Mouse (Mus musculus) cerebellum, adult 9-10 months (tissue): ENCODE data around the gene Stpg3.

Experiments used
- DNase-seq: peaks from one replicate; pipeline ENCODE4 v3.0.0; 2022

The Stpg3 gene

GRCm38 (mm10) chr2:25234551-25235220, 20.2 kb upstream of the Stpg3 start:
- DNase-seq = no peak

DNA sequence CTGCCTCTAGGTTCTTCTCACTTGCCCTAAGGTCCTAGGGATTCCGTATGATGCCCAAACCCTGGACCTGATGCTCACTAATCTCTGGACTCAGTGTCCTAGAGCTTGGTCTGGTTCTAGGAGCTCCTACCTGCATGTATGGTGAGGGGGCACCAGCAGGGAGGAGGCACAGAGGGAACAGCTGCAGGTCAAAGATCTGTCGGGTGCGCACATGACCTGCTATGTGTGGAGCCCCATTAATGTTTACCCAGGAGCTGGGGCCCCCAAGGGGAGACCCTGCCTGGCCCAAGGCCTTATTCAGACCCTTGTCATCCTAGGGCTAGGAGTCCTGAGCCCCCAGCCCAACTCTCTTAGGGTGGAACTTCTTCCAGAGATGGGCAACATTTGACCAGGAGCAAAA, 19.6 kb upstream of the Stpg3 start, which contains the start of gene Slc34a3:
TSS of gene Slc34a3 (minus strand) at position 315 of the 400 bp plus-strand sequence.
- no peak for DNase-seq

GRCm38 (mm10) chr2:25233421-25233820, 19.0 kb upstream of the Stpg3 start:
- no peak for DNase-seq

- no peak for DNase-seq
Observed at GRCm38 (mm10) chr2:25231038-25231437, 16.6 kb upstream of the Stpg3 start.

GRCm38 (mm10) chr2:25230581-25230980, 16.1 kb upstream of the Stpg3 start:
- no peak for DNase-seq

DNA sequence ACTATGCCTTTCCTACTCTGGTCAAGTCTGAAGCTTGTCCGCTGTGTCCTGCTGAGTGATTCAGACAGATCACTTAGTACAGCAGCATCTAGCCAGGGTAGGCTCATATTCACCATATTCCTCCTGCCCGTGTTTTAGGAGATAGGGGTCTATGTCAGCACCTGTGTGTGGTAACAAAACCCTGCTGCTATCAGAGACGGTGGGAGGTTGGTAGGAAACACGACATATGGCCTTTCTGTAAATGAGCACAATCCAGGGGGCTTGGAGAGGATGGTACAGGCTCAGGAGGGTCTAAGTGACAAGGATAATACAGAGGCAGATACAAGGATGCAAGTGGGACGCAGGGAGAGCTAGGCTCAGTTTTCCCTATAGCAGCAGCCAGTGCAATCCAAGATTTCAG, 15.1 kb upstream of the Stpg3 start:
- DNase-seq = no peak

DNA sequence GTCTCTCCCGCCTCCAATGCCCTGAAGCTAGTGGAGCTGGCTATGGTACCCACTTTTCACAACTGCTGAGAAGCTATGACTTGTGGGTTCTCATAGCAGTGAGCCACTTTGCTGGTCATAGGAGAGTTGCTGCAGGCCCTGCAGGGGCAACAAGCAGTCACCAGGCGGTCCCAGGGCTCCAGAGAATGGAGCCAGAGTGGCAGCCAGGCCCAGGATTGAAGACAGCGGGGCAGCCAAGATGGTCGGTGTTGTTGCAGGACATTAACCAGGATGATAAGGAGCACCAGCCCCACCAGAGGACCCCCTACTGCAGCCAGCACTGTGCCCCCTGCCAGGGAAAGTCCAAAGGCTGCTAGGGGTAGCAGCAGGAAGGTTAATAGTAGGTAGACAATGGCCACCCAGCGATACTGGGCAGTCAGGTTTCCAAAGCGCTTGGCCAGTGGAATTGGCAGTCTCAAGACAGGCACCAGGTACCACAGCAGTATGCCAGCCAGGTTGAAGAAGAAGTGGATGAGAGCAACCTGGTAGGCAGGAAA, 14.6 kb upstream of the Stpg3 start:
- no peak for DNase-seq

GRCm38 (mm10) chr2:25228431-25228889, 14.0 kb upstream of the Stpg3 start:
- DNase-seq = peak; percentile 93

DNA sequence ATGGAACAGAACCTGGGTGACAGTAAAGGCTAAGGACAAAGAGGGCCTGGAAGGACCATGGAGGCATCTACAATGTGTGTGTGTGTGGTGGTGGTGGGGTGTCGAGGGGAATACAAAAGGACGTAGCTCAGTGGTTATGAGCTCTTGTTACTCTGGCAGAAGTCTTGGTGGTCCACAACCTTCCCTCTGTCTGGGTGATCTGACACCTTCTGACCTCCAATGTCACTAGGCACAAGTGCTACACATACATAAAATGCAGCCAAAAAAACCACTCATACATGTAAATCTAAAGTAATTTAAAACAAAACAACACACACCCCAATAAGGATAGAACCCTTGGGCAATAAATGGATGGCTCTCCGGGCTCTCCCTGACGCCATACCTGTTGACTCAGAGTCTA, 13.0 kb upstream of the Stpg3 start:
- DNase-seq = peak; percentile 51

DNA sequence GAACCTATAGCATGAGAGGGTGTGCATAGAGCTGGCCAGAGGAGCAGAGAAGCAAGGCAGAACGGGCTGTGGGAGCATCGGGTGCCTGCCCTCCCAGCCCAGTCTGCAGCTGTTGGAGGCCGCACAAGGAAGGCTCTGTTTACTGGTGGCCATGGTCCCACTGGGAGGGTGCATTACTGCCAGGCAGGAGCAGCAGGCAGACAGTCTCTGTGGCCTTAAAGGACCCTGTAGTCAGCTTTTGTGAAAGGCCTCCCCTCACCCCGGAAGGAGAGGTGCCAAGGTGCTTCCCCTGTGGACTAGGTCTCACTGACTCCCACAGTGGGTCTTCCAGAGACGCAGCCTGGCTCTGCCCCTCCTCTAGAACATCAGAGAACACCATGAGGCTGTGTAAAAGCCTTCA, 12.4 kb upstream of the Stpg3 start:
- DNase-seq = no peak

DNA sequence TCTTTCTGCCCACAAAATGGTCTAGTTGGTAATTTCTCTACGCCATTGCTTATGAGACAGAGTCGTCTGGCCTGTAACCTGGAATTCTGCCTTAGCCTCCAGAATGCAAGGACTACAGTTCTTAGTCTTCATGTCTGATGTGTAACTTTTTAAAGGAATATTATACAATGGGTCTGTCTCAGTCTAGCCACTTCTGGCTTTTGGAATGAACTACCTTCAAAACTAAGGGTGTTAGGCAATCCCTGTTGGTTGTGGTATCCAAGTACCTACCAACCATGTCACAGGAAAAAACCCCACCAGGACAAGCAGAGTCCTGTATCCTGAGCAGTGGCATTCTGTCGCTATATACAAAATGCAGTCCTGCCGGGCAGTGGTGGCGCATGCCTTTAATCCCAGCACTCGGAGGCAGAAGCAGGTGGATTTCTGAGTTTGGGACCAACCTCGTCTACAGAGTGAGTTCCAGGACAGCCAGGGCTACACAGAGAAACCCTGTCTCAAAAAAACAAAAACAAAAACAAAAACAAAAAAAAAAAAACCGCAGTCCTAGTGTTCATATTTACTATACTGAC, 11.5 kb upstream of the Stpg3 start:
- peak; percentile 55 for DNase-seq

DNA sequence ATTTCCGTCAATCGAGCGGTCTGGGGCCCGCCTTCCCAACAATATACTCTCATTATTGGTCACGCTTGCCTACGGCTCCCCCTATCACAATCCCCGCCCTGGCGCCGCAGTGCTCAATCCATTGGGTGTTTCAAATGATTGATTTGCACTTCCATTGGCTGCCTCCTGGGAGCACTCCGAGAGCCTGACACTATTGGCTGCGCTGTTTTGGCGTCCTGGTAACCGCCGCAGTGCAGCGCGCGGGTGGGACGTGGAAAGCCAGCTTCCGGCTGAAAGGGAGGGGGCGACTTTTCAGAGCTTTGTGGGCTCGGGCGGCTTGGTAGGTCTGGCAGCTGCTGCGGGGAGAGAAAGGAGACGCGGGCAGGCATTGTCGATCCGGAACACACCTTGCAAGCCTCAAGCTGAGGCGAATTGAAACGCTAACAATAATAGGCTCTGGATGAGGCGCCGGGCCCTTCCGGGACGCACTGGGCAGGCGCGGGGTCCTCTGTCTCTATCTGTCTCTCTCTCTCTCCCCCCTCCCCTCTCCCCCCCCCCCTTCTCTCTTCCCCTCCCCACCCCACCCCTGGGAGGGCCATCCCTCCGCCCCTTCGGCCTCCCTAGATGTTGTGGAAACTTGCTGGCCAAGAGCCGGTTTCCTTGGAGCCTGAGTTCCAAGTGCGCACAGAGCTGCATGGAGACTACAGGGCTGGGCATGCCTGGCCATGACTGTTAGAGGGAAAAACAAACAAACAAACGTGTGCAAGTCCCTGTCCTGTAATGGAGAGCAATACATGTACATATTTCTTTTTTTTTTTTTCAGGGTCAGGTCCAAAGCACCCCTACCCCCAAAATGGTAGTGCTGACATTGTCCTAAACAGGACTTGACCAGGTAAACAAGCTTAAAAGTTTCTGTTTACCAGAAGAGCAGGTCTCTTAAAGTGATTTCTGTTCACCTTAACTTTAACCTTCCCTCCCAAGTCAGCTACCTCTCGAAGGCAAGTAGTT, 10.6 kb upstream of the Stpg3 start:
- peak; percentile 100 for DNase-seq

DNA sequence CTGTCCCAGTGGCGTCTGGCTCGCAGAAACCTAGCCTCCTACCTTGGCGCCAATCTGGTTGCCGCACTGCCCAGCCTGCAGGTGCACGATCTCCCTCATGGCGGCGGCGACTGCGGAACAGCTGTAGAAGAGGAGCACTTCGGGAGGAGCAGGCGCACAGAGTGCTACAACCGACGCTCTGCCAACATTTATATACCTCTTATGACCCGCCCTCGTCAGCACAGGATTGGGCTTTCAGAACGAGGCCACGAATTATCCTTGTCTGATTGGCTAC, 10.0 kb upstream of the Stpg3 start, which contains the start of gene Tubb4b:
TSS of gene Tubb4b (minus strand) at position 211 of the 274 bp plus-strand sequence.
- DNase-seq = no peak

GRCm38 (mm10) chr2:25223681-25224491, 9.4 kb upstream of the Stpg3 start:
- peak; percentile 79 for DNase-seq

DNA sequence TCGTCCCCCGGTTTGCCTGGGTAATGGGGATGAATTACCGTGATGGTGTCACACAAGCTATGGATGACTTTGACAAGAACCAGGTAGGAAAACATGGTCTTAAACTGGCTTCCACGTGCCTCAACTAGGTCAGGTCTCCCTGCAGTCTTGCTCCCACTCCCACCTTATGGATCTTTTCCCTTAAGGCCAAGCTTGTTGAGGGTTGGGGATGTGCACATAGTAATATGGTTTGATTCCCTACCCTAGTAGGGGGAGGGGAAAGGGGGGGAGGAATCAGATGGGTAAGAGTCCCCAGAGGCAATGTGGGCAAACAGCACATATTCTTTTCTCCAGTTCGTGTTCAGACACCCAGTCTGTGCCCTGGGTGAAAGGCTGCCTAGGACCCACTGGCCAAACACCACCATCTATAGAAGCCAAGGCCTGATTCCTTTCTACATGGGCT, 6.9 kb upstream of the Stpg3 start:
- no peak for DNase-seq

DNA sequence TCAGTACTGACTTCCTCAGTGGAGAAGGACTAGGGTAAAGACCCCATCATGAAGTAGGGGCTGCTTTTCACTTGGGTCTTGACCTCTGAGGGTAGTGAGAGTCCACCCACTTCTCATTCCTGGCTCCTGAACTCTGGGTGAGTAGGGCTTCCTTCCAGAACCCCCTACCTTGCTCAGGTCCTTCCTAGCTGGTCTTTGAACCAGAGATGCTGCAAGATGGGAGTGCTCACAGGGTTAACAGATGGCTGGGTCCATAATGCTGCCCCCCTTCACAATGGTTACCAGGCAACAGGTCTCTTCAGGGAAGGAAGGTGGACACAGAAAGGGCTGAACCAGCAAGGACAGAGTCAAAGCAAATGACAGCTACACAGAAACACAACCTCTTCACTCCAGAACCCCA, 4.0 kb upstream of the Stpg3 start, which contains the start of gene Fam166a:
TSS of gene Fam166a (plus strand) at position 301 of the 400 bp plus-strand sequence.
- DNase-seq = no peak

DNA sequence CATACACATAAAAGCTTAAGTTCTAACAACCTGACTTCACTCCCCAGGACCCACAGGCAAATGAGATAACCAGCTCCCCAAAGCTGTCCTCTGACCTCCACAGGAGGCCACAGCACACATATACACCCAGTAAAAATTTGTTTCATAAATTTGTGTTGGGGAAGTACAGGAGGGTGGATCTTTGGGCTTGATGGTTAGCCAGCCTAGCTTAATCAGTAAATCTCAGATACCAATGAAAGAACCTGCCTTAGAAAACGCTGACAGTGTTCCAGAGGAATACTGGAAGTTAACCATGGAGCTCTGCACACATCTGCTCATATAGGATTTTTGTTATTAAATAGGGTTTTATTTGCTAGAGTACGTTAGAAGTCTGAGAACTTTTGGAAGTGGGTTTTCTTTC, 3.2 kb upstream of the Stpg3 start:
- no peak for DNase-seq

DNA sequence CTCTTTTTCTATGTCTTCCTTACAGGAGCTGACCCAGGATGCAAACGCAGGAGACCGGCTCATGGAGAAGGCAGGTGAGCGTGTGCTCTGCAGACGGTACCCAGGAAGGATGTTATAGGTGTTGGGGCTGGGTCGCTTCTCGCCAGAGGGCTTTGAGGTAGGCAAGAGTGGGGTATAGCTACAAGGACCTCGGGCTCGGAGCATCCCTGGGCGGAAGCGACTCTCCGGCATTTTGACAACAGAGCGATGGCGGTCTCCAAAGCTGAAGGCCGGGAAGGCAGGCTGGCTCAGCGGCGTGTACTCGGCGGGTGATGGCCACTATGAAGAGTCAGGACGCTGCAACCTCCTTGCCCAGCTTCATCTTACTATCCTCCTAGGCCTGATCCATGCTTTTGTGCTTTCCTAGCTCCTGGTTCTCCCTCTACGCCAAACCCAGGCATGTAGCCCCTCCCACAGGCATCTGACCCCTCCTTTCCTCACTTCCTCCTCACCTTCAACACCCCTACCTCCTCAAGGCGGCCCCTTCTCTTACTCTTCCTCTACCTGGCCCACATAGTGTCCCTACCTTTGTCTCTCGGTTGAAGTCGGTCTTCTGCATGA, 1.1 kb downstream of the Stpg3 start:
- no peak for DNase-seq

GRCm38 (mm10) chr2:25211121-25211670, 3.2 kb downstream of the Stpg3 start, which contains the start of gene Nelfb:
TSS of gene Nelfb (minus strand) at chr2:25211489.
- peak; percentile 87 for DNase-seq

DNA sequence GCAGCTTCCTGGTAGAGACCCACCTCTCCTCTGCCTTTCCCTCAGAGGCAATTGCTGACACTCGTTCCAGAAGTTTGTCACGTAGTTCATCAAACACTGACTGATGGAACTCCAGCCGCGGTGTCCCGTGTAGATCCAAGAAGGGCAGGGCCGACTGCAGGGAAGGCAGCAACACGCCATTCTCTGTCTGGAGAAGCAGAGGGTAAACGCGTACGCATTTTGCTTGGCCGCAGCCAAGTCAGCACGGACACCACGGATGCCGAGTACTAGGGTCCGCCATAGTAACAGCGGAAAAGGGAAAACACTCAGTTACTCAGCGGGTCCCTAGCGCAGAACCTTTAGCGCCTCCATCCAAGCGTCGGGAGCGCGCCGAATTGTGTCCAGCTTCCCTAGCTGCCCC, 3.8 kb downstream of the Stpg3 start:
- DNase-seq = no peak

GRCm38 (mm10) chr2:25207593-25207992, 6.8 kb downstream of the Stpg3 start:
- no peak for DNase-seq
